Mouse (Mus musculus) megakaryocyte, embryonic 14.5 days (primary cell): Measurements from ENCODE around the gene Tmprss12. TPM values are rescaled to one million over a fixed set of nuclear protein-coding genes. Genes with fewer than 3 reads are reported as not detected.

Experiments
- H3K27me3 ChIP-seq: replicated peaks from 2 replicates; pipeline ENCODE3; 2012; ENCODE audit warnings: inconsistent platforms
- H3K36me3 ChIP-seq: replicated peaks from 2 replicates; pipeline ENCODE3; 2012; ENCODE audit warnings: low read length, inconsistent platforms, mixed read lengths
- H3K4me1 ChIP-seq: 2 replicates; pipeline ENCODE4 v1.6.1; 2012; ENCODE audit warnings: inconsistent platforms
- H3K4me3 ChIP-seq: replicated peaks from 2 replicates; pipeline ENCODE3; 2012; ENCODE audit warnings: moderate library complexity, mild to moderate bottlenecking, inconsistent platforms
- H3K9me3 ChIP-seq: 2 replicates; pipeline ENCODE4 v1.6.1; 2012; ENCODE audit warnings: inconsistent platforms
- FLI1 ChIP-seq: IDR thresholded peaks from 2 replicates; pipeline ENCODE4 v1.6.1; 2012; ENCODE audit warnings: low read length, inconsistent platforms, mixed read lengths
- GATA1 ChIP-seq: IDR thresholded peaks from 3 replicates; pipeline ENCODE4 v1.6.1; 2012; ENCODE audit warnings: mixed read lengths, low read length, inconsistent platforms, borderline replicate concordance
- polyA plus RNA-seq: library from polyadenylated mRNA; stranded (reverse); fragments of >175 nt; gene quantifications from 2 replicates; pipeline ENCODE4 v1.2.3, GENCODE M21; 2012; ENCODE audit warnings: low replicate concordance; ENCODE audit not compliant: insufficient read depth

Tmprss12 gene
- polyA plus RNA-seq, result not detected in 2 replicates

- Histone ChIP-seq H3K4me3 (peak within 1 kb of the TSS; percentile 64), H3K4me1 (no peaks in the 10 kb centered on the region), H3K9me3 (peaks cover 15% of the 10 kb centered on the region), H3K27me3 (peaks cover 2% of the 10 kb centered on the region), H3K36me3 (peaks cover 2% of the 10 kb centered on the region)
- no peak for TF ChIP-seq GATA1
- TF ChIP-seq FLI1, result no peak
These were observed at the start of gene Tmprss12 for GRCm38 (mm10) chr15:100280626-100281025. TSS of gene Tmprss12 (plus strand) at chr15:100280837.

- no peaks in the 10 kb centered on the region for H3K27me3 ChIP-seq
- peaks cover 70% of the 10 kb centered on the region for H3K4me1 ChIP-seq
- peaks cover 61% of the 10 kb centered on the region for H3K36me3 ChIP-seq
- H3K4me3 ChIP-seq, result no peak overlapping the region
- TF ChIP-seq FLI1 (no peak), GATA1 (no peak)
- H3K9me3 ChIP-seq, result no peaks in the 10 kb centered on the region
These were observed 48.8 kb upstream of the Tmprss12 start for GRCm38 (mm10) chr15:100231616-100232525.

GRCm38 (mm10) chr15:100235208-100235965 lies 45.2 kb upstream of the Tmprss12 start:
- Histone ChIP-seq H3K4me3 (no peak overlapping the region), H3K4me1 (peaks cover 75% of the 10 kb centered on the region), H3K9me3 (no peaks in the 10 kb centered on the region), H3K27me3 (no peaks in the 10 kb centered on the region), H3K36me3 (peaks cover 88% of the 10 kb centered on the region)
- no peak for TF ChIP-seq FLI1
- no peak for TF ChIP-seq GATA1

- TF ChIP-seq FLI1, result no peak
- TF ChIP-seq GATA1, result no peak
- peak overlapping the region; percentile 20 for H3K4me3 ChIP-seq
- peaks cover 96% of the 10 kb centered on the region for H3K36me3 ChIP-seq
- H3K27me3 ChIP-seq, result no peaks in the 10 kb centered on the region
- no peaks in the 10 kb centered on the region for H3K9me3 ChIP-seq
- H3K4me1 ChIP-seq, result peaks cover 70% of the 10 kb centered on the region
These were observed 43.7 kb upstream of the Tmprss12 start for GRCm38 (mm10) chr15:100236952-100237351.

- Histone ChIP-seq H3K27me3 (no peaks in the 10 kb centered on the region), H3K36me3 (peaks cover 97% of the 10 kb centered on the region), H3K4me1 (peaks cover 42% of the 10 kb centered on the region), H3K4me3 (no peak overlapping the region), H3K9me3 (no peaks in the 10 kb centered on the region)
- TF ChIP-seq FLI1 (no peak), GATA1 (no peak)
These were observed 38.9 kb upstream of the Tmprss12 start for GRCm38 (mm10) chr15:100241780-100242179.

- Histone ChIP-seq H3K36me3 (peaks cover 98% of the 10 kb centered on the region), H3K4me3 (no peak overlapping the region), H3K27me3 (no peaks in the 10 kb centered on the region), H3K9me3 (no peaks in the 10 kb centered on the region), H3K4me1 (peaks cover 39% of the 10 kb centered on the region)
- TF ChIP-seq GATA1 (no peak), FLI1 (no peak)
These were observed 34.7 kb upstream of the Tmprss12 start for GRCm38 (mm10) chr15:100245951-100246350.

GRCm38 (mm10) chr15:100247296-100247695 lies 33.3 kb upstream of the Tmprss12 start:
- Histone ChIP-seq H3K4me3 (no peak overlapping the region), H3K27me3 (no peaks in the 10 kb centered on the region), H3K9me3 (no peaks in the 10 kb centered on the region), H3K36me3 (peaks cover 98% of the 10 kb centered on the region), H3K4me1 (peaks cover 31% of the 10 kb centered on the region)
- TF ChIP-seq GATA1 (no peak), FLI1 (no peak)

- no peaks in the 10 kb centered on the region for H3K9me3 ChIP-seq
- H3K27me3 ChIP-seq, result no peaks in the 10 kb centered on the region
- peaks cover 31% of the 10 kb centered on the region for H3K4me1 ChIP-seq
- TF ChIP-seq GATA1 (no peak), FLI1 (no peak)
- H3K4me3 ChIP-seq, result no peak overlapping the region
- peaks cover 99% of the 10 kb centered on the region for H3K36me3 ChIP-seq
These were observed 31.8 kb upstream of the Tmprss12 start for GRCm38 (mm10) chr15:100248665-100249433.

- H3K27me3 ChIP-seq, result no peaks in the 10 kb centered on the region
- no peak overlapping the region for H3K4me3 ChIP-seq
- no peaks in the 10 kb centered on the region for H3K9me3 ChIP-seq
- peaks cover 100% of the 10 kb centered on the region for H3K36me3 ChIP-seq
- peaks cover 25% of the 10 kb centered on the region for H3K4me1 ChIP-seq
- TF ChIP-seq FLI1, result no peak
- no peak for TF ChIP-seq GATA1
These were observed 29.4 kb upstream of the Tmprss12 start for GRCm38 (mm10) chr15:100251153-100251780.
